Mouse (Mus musculus): ENCODE data around the gene Amz1. TPM values are rescaled to one million over a fixed set of nuclear protein-coding genes. Genes with fewer than 3 reads are reported as not detected.

The Amz1 gene
- polyA plus RNA-seq, 1 experiment, result 13.3 TPM

GRCm38 (mm10) chr5:140736166-140736565 lies 12.2 kb downstream of the Amz1 start:
- no peak overlapping the region for H3K4me3 ChIP-seq (replicated peaks; ENCODE audit: extremely low read depth, low read depth, low read length)
- no peak for DNase-seq
- TF ChIP-seq CTCF (IDR thresholded peaks at IDR 0.05; ENCODE audit: insufficient read depth, low read length), result no peak
- no peak for TF ChIP-seq POLR2A (IDR thresholded peaks at IDR 0.05; ENCODE audit: borderline replicate concordance, extremely low read depth, low read depth, low read length)

DNA sequence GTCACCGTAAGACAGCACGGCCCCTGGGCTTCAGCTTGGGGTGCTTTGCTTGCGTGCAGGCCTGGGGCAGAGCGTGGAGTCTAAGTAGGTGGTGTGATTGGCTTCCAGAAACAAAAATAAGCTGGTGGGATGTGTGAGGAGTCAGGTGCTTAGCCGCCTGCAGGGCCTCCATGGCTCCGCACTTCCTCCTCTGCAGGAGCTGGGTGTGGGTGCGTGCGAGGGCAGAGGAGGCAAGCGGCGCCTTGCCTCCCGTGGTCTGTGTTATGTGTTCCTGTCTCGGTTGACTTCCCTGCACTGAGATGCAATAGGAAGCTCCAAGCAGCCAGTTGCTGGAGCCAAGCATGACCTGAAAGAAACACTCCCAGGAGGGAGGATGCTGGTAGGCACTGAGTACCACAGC lies 15.9 kb downstream of the Amz1 start:
- no peak for DNase-seq
- WGBS, result 77% methylated on average over 12 of the region's 12 CpGs
- peaks cover 4% of the 10 kb centered on the region for H3K4me1 ChIP-seq (ENCODE audit: control insufficient read depth, insufficient read depth, low read length)
- TF ChIP-seq POLR2A (IDR thresholded peaks at IDR 0.05; ENCODE audit: borderline replicate concordance, extremely low read depth, low read depth, low read length) (no peak; the same call in 1 of the 2 replicates), CTCF (IDR thresholded peaks at IDR 0.05; ENCODE audit: insufficient read depth, low read length) (no peak)
- H3K4me3 ChIP-seq (replicated peaks; ENCODE audit: extremely low read depth, low read depth, low read length), result no peak overlapping the region

More at GRCm38 (mm10) chr5:140736166-140736565, 12.2 kb downstream of the Amz1 start:
- H3K4me1 ChIP-seq (ENCODE audit: control insufficient read depth, insufficient read depth, low read length), result peaks cover 7% of the 10 kb centered on the region
- WGBS, result 21% methylated on average over 13 of the region's 13 CpGs

DNA sequence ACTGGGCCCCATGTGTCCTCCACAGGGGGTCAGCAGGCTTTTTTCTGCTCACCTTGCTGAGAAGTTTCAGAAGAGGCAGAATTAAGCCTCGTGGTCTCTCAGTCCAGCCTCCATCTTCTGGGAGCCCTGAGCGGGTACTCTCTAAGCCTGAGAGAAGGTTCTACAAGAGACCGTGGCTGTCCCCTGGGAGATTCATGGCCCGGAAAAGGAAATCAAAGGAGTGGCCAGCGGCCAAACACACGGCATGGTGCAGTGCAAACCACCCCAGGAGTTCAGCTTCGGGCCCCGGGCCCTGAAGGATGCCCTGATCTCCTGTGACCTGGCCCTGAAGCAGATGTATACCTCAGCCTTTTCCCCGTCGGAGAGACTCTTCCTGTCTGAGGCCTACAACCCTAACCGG lies 17.1 kb downstream of the Amz1 start:
- Histone ChIP-seq H3K4me1 (ENCODE audit: control insufficient read depth, insufficient read depth, low read length) (no peaks in the 10 kb centered on the region), H3K4me3 (replicated peaks; ENCODE audit: extremely low read depth, low read depth, low read length) (no peak overlapping the region)
- WGBS, result 59% methylated on average over 11 of the region's 11 CpGs
- no peak for DNase-seq
- no peak for TF ChIP-seq POLR2A (IDR thresholded peaks at IDR 0.05; ENCODE audit: borderline replicate concordance, extremely low read depth, low read depth, low read length)
- TF ChIP-seq CTCF (IDR thresholded peaks at IDR 0.05; ENCODE audit: insufficient read depth, low read length), result no peak

- TF ChIP-seq POLR2A (IDR thresholded peaks at IDR 0.05; ENCODE audit: borderline replicate concordance, extremely low read depth, low read depth, low read length) (no peak), CTCF (IDR thresholded peaks at IDR 0.05; ENCODE audit: insufficient read depth, low read length) (0 out of 2 replicates have a peak, but pooled peaks have one; percentile 10)
- H3K4me1 ChIP-seq (ENCODE audit: control insufficient read depth, insufficient read depth, low read length), result no peaks in the 10 kb centered on the region
- no peak for DNase-seq
Observed at GRCm38 (mm10) chr5:140741877-140742276, 17.9 kb downstream of the Amz1 start.

DNA sequence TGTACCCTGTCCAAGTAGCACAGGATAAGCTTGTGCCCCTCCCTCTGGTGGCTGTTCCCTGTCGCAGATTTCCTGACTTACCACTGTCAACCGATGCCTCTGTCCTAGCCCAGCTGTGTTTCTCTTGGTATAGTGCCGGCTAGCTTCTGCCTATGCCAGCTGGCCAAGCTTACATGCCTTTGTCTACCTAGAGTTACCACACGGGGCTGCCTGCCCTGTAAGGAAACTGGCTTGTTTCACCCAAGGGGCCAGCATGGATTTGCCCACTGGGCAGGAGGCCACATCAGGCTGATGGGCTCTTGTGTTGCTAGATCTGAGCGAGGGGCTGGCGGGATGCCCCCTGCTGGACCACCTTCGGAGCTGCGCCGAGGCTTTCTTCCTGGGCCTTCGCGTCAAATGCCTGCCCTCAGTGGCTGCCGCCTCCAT lies 19.8 kb downstream of the Amz1 start:
- 30% methylated on average over 12 of the region's 12 CpGs for WGBS
- Histone ChIP-seq H3K4me3 (replicated peaks; ENCODE audit: extremely low read depth, low read depth, low read length) (no peak overlapping the region), H3K4me1 (ENCODE audit: control insufficient read depth, insufficient read depth, low read length) (no peaks in the 10 kb centered on the region)
- TF ChIP-seq CTCF (IDR thresholded peaks at IDR 0.05; ENCODE audit: insufficient read depth, low read length) (no peak), POLR2A (IDR thresholded peaks at IDR 0.05; ENCODE audit: borderline replicate concordance, extremely low read depth, low read depth, low read length) (no peak)
- no peak for DNase-seq

More at GRCm38 (mm10) chr5:140741877-140742276, 17.9 kb downstream of the Amz1 start:
- no peak overlapping the region for H3K4me3 ChIP-seq (replicated peaks; ENCODE audit: extremely low read depth, low read depth, low read length)

GRCm38 (mm10) chr5:140748425-140748824 lies 24.5 kb downstream of the Amz1 start:
- H3K4me3 ChIP-seq (replicated peaks; ENCODE audit: extremely low read depth, low read depth, low read length), result no peak overlapping the region
- no peak for TF ChIP-seq POLR2A (IDR thresholded peaks at IDR 0.05; ENCODE audit: borderline replicate concordance, extremely low read depth, low read depth, low read length)
- no peak for TF ChIP-seq CTCF (IDR thresholded peaks at IDR 0.05; ENCODE audit: insufficient read depth, low read length)
- no peak for DNase-seq
- 64% methylated on average over 10 of the region's 10 CpGs for WGBS
- H3K4me1 ChIP-seq (ENCODE audit: control insufficient read depth, insufficient read depth, low read length), result peaks cover 8% of the 10 kb centered on the region; the same call in 1 of the 2 replicates

GRCm38 (mm10) chr5:140749062-140749875 lies 25.3 kb downstream of the Amz1 start:
- peaks cover 8% of the 10 kb centered on the region; the same call in 1 of the 2 replicates for H3K4me1 ChIP-seq (ENCODE audit: control insufficient read depth, insufficient read depth, low read length)
- 8% methylated on average over 12 of the region's 12 CpGs for WGBS
- peak overlapping the region; percentile 59 for H3K4me3 ChIP-seq (replicated peaks; ENCODE audit: extremely low read depth, low read depth, low read length)
- TF ChIP-seq POLR2A (IDR thresholded peaks at IDR 0.05; ENCODE audit: borderline replicate concordance, extremely low read depth, low read depth, low read length) (peak; percentile 16; the same call in 1 of the 2 replicates), CTCF (IDR thresholded peaks at IDR 0.05; ENCODE audit: insufficient read depth, low read length) (peak; percentile 91)
- DNase-seq, result peak; percentile 69

- DNase-seq, result no peak
- H3K4me3 ChIP-seq (replicated peaks; ENCODE audit: extremely low read depth, low read depth, low read length), result no peak overlapping the region
- peaks cover 8% of the 10 kb centered on the region; the same call in 1 of the 2 replicates for H3K4me1 ChIP-seq (ENCODE audit: control insufficient read depth, insufficient read depth, low read length)
- 0% methylated on average over 1 of the region's 2 CpGs for WGBS
- no peak for TF ChIP-seq POLR2A (IDR thresholded peaks at IDR 0.05; ENCODE audit: borderline replicate concordance, extremely low read depth, low read depth, low read length)
- TF ChIP-seq CTCF (IDR thresholded peaks at IDR 0.05; ENCODE audit: insufficient read depth, low read length), result peak; percentile 53
Observed at GRCm38 (mm10) chr5:140750925-140751324, 27.0 kb downstream of the Amz1 start.

DNA sequence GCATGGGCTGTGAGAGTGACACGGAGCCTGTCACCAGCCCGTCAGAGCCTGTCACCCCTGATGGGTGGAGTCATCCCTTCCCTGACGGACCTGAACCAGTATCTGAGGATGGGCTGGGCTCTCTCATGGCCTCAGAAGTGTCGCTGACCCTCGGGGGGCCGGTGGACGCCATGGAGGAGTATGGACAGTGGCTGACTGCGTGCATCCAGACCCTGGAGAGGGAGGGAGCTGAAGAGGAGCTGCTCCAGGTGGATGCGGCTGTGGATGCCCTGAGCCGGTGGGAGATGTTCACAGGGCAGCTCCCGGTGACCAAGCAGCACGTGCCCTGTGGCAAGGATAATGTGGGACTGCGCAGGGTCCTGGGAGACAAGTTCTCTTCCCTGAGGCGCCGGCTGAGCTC lies 28.1 kb downstream of the Amz1 start:
- H3K4me3 ChIP-seq (replicated peaks; ENCODE audit: extremely low read depth, low read depth, low read length), result no peak overlapping the region
- DNase-seq, result no peak
- TF ChIP-seq CTCF (IDR thresholded peaks at IDR 0.05; ENCODE audit: insufficient read depth, low read length), result no peak
- TF ChIP-seq POLR2A (IDR thresholded peaks at IDR 0.05; ENCODE audit: borderline replicate concordance, extremely low read depth, low read depth, low read length), result no peak
- H3K4me1 ChIP-seq (ENCODE audit: control insufficient read depth, insufficient read depth, low read length), result peaks cover 8% of the 10 kb centered on the region; the same call in 1 of the 2 replicates
- 93% methylated on average over 15 of the region's 15 CpGs for WGBS

DNA sequence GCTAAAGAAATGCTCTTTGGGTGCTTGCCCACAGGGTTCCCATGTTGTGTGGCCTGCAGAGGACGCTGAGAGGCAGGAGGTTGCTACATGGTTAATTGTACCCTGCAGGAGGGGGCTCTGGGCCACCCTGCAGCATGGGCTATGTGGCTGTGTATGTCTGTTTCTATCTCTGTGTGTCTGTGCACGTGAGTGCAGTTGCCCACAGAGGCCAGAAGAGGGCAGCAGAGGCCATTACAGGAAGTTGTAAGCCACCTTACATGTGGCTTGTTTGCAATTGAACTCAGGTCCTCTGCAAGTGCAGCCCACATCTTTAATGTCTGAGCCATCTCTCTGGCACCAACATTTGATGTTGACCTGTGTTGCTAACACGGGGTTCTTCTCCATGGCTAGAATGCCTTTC lies 28.7 kb downstream of the Amz1 start:
- no peak overlapping the region for H3K4me3 ChIP-seq (replicated peaks; ENCODE audit: extremely low read depth, low read depth, low read length)
- DNase-seq, result no peak
- TF ChIP-seq POLR2A (IDR thresholded peaks at IDR 0.05; ENCODE audit: borderline replicate concordance, extremely low read depth, low read depth, low read length) (no peak), CTCF (IDR thresholded peaks at IDR 0.05; ENCODE audit: insufficient read depth, low read length) (peak; percentile 45)
- 94% methylated on average over 3 of the region's 3 CpGs for WGBS
- H3K4me1 ChIP-seq (ENCODE audit: control insufficient read depth, insufficient read depth, low read length), result peaks cover 8% of the 10 kb centered on the region; the same call in 1 of the 2 replicates
